Mouse (Mus musculus) limb, embryonic 11.5 days (tissue): ENCODE results near the gene Arvcf. TPM values are rescaled to one million over a fixed set of nuclear protein-coding genes. Genes with fewer than 3 reads are reported as not detected.

Source experiments
- ATAC-seq: fragments of 200-750 bp; cut with Nextera tagmentation; 2 replicates; pipeline ENCODE4 v1.8.0; 2017; ENCODE audit warnings: low read depth; ENCODE audit not compliant: insufficient number of reproducible peaks, low FRiP score, low TSS enrichment
- DNase-seq: peaks from one replicate; pipeline ENCODE4 v3.0.0-alpha.2; 2015; ENCODE audit warnings: low spot score
- H3K27ac ChIP-seq: fragments of 300-500 bp; sonication (generic); replicated peaks from 2 replicates; pipeline ENCODE4 v1.5.1; 2014; ENCODE audit warnings: low read depth, mild to moderate bottlenecking, low read length
- H3K27me3 ChIP-seq: fragments of 300-500 bp; sonication (generic); 2 replicates; pipeline ENCODE4 v1.6.1; 2014; ENCODE audit warnings: mild to moderate bottlenecking, low read length, mixed read lengths; ENCODE audit not compliant: control insufficient read depth, insufficient read depth
- H3K36me3 ChIP-seq: fragments of 300-500 bp; sonication (generic); 2 replicates; pipeline ENCODE4 v1.6.1; 2014; ENCODE audit warnings: mild to moderate bottlenecking, low read length, moderate library complexity, mixed read lengths; ENCODE audit not compliant: control insufficient read depth, insufficient read depth
- H3K4me1 ChIP-seq: fragments of 300-500 bp; sonication (generic); 2 replicates; pipeline ENCODE4 v1.6.1; 2014; ENCODE audit warnings: low read length, mixed read lengths; ENCODE audit not compliant: control insufficient read depth, insufficient read depth
- H3K4me2 ChIP-seq: fragments of 300-500 bp; sonication (generic); 2 replicates; pipeline ENCODE4 v1.6.1; 2014; ENCODE audit warnings: low read depth, mild to moderate bottlenecking, moderate library complexity; ENCODE audit not compliant: severe bottlenecking
- H3K4me3 ChIP-seq: fragments of 300-500 bp; sonication (generic); 2 replicates; pipeline ENCODE4 v1.5.1; 2014; ENCODE audit warnings: low read depth, low read length
- H3K9ac ChIP-seq: fragments of 300-500 bp; sonication (generic); 2 replicates; pipeline ENCODE4 v1.6.1; 2014; ENCODE audit warnings: mild to moderate bottlenecking, low read length
- H3K9me3 ChIP-seq: fragments of 300-500 bp; sonication (generic); 2 replicates; pipeline ENCODE4 v1.6.1; 2016; ENCODE audit warnings: low read length; ENCODE audit not compliant: control insufficient read depth
- WGBS: fragments of 180-500 bp; shearing (Covaris S2); extraction: QIAGEN DNeasy Blood & Tissue Kit; methylation state at CpG from one replicate; pipeline ENCODE4 v1.1.7; 2014; 5-methylcytosine and 5-hydroxymethylcytosine counted together
- polyA plus RNA-seq: library from polyadenylated mRNA; unstranded; fragments of >200 nt; fragmentation: Nextera tagmentation; extraction: Ambion mirVana; gene quantifications from 2 replicates; pipeline ENCODE4 v1.2.1, GENCODE M21; 2014

Arvcf gene
- polyA plus RNA-seq, 1 experiment from 2014 or later: 33.2 TPM

GRCm38 (mm10) chr16:18426215-18426791 lies 78.3 kb downstream of the Arvcf start, which contains the start of gene Txnrd2:
Gene Txnrd2, plus strand, starts transcription at chr16:18426384.
- H3K4me2 ChIP-seq: peak within 1 kb of the TSS; percentile 65
- H3K27me3 ChIP-seq: no peaks in the 10 kb centered on the region
- H3K36me3 ChIP-seq: peaks cover 7% of the 10 kb centered on the region
- DNase-seq (peak; percentile 84), ATAC-seq (peak; percentile 60)
- H3K4me3 ChIP-seq: peak within 1 kb of the TSS; percentile 84
- H3K27ac ChIP-seq: 0 out of 2 replicates have a peak within 1 kb of the TSS, but pooled peaks have one; percentile 21
- peak within 1 kb of the TSS; percentile 81 for H3K9ac ChIP-seq
- under 1% methylated on average over 52 of the region's 52 CpGs for whole genome bisulfite sequencing
- H3K4me1 ChIP-seq: peaks cover 15% of the 10 kb centered on the region
- no peaks in the 10 kb centered on the region for H3K9me3 ChIP-seq

GRCm38 (mm10) chr16:18426802-18427280 lies 78.9 kb downstream of the Arvcf start, which contains the start of gene Comt:
Gene Comt, minus strand, starts transcription at chr16:18426852.
- peak within 1 kb of the TSS; percentile 65 for H3K4me2 ChIP-seq
- H3K4me3 ChIP-seq: peak within 1 kb of the TSS; percentile 84
- no peaks in the 10 kb centered on the region for H3K27me3 ChIP-seq
- no peak for DNase-seq
- peaks cover 15% of the 10 kb centered on the region for H3K4me1 ChIP-seq
- 0 out of 2 replicates have a peak within 1 kb of the TSS, but pooled peaks have one; percentile 21 for H3K27ac ChIP-seq
- peaks cover 6% of the 10 kb centered on the region for H3K36me3 ChIP-seq
- 63% methylated on average over 5 of the region's 5 CpGs for WGBS
- no peaks in the 10 kb centered on the region for H3K9me3 ChIP-seq
- ATAC-seq: no peak; the same call in 1 of the 2 replicates
- H3K9ac ChIP-seq: peak within 1 kb of the TSS; percentile 81

GRCm38 (mm10) chr16:18428011-18428515 lies 80.1 kb downstream of the Arvcf start:
- ATAC-seq: no peak
- WGBS: 85% methylated on average over 5 of the region's 5 CpGs

GRCm38 (mm10) chr16:18428516-18429042 lies 80.6 kb downstream of the Arvcf start:
- no peaks in the 10 kb centered on the region for H3K9me3 ChIP-seq
- H3K4me2 ChIP-seq: no peak overlapping the region
- peaks cover 15% of the 10 kb centered on the region for H3K4me1 ChIP-seq
- no peak overlapping the region for H3K4me3 ChIP-seq
- DNase-seq: no peak
- no peaks in the 10 kb centered on the region for H3K27me3 ChIP-seq
- peaks cover 2% of the 10 kb centered on the region; the same call in 1 of the 2 replicates for H3K36me3 ChIP-seq
- ATAC-seq: no peak
- 85% methylated on average over 7 of the region's 7 CpGs for WGBS
- H3K9ac ChIP-seq: no peak overlapping the region
- no peak overlapping the region for H3K27ac ChIP-seq

More at GRCm38 (mm10) chr16:18428011-18428515, 80.1 kb downstream of the Arvcf start:
- Histone ChIP-seq H3K4me3 (no peak overlapping the region), H3K4me1 (peaks cover 15% of the 10 kb centered on the region), H3K27me3 (no peaks in the 10 kb centered on the region), H3K36me3 (peaks cover 6% of the 10 kb centered on the region), H3K9me3 (no peaks in the 10 kb centered on the region), H3K4me2 (no peak overlapping the region), H3K27ac (no peak overlapping the region), H3K9ac (no peak overlapping the region)
- no peak for DNase-seq

- H3K36me3 ChIP-seq: peaks cover 2% of the 10 kb centered on the region; the same call in 1 of the 2 replicates
- ATAC-seq (no peak), DNase-seq (no peak)
- WGBS: 89% methylated on average over 8 of the region's 8 CpGs
- 0 out of 2 replicates have a peak overlapping the region, but pooled peaks have one; percentile 3 for H3K4me3 ChIP-seq
- no peak overlapping the region for H3K4me2 ChIP-seq
- no peak overlapping the region for H3K27ac ChIP-seq
- H3K4me1 ChIP-seq: peaks cover 15% of the 10 kb centered on the region
- no peak overlapping the region for H3K9ac ChIP-seq
- H3K9me3 ChIP-seq: no peaks in the 10 kb centered on the region
- no peaks in the 10 kb centered on the region for H3K27me3 ChIP-seq
Measured at GRCm38 (mm10) chr16:18429641-18430040, 81.7 kb downstream of the Arvcf start.

- Histone ChIP-seq H3K9ac (no peak overlapping the region), H3K4me1 (peaks cover 8% of the 10 kb centered on the region), H3K36me3 (peaks cover 2% of the 10 kb centered on the region; the same call in 1 of the 2 replicates), H3K9me3 (no peaks in the 10 kb centered on the region), H3K4me2 (no peak overlapping the region), H3K4me3 (no peak overlapping the region), H3K27me3 (no peaks in the 10 kb centered on the region), H3K27ac (no peak overlapping the region)
- WGBS: 53% methylated on average over 8 of the region's 8 CpGs
- DNase-seq (peak; percentile 38), ATAC-seq (no peak)
Measured at GRCm38 (mm10) chr16:18430641-18431212, 82.7 kb downstream of the Arvcf start.

- 92% methylated on average over 5 of the region's 5 CpGs for WGBS
- Histone ChIP-seq H3K27me3 (no peaks in the 10 kb centered on the region), H3K4me1 (peaks cover 3% of the 10 kb centered on the region; the same call in 1 of the 2 replicates), H3K27ac (no peak overlapping the region), H3K9me3 (no peaks in the 10 kb centered on the region), H3K36me3 (peaks cover 8% of the 10 kb centered on the region; the same call in 1 of the 2 replicates), H3K4me2 (no peak overlapping the region), H3K4me3 (no peak overlapping the region), H3K9ac (no peak overlapping the region)
- DNase-seq: no peak
- ATAC-seq: no peak
Measured at GRCm38 (mm10) chr16:18433341-18433920, 85.4 kb downstream of the Arvcf start.

GRCm38 (mm10) chr16:18436128-18436527 lies 88.1 kb downstream of the Arvcf start:
- WGBS: 79% methylated on average over 6 of the region's 6 CpGs
- no peaks in the 10 kb centered on the region for H3K27me3 ChIP-seq

More at GRCm38 (mm10) chr16:18436128-18436527, 88.1 kb downstream of the Arvcf start:
- DNase-seq: no peak
- Histone ChIP-seq H3K36me3 (peaks cover 11% of the 10 kb centered on the region; the same call in 1 of the 2 replicates), H3K4me2 (no peak overlapping the region), H3K4me1 (no peaks in the 10 kb centered on the region), H3K9me3 (no peaks in the 10 kb centered on the region), H3K27ac (no peak overlapping the region), H3K4me3 (no peak overlapping the region), H3K9ac (no peak overlapping the region)
- ATAC-seq: no peak
